Mouse (Mus musculus): ENCODE results near the gene Adgrg1.

Gene Adgrg1

GRCm38 (mm10) chr8:95041883-95042784 lies 67.6 kb downstream of the Adgrg1 start:
- DNase-seq, result no peak

- no peak for DNase-seq
Measured at GRCm38 (mm10) chr8:95044811-95045210, 70.3 kb downstream of the Adgrg1 start.

GRCm38 (mm10) chr8:95046982-95047381 lies 72.4 kb downstream of the Adgrg1 start:
- DNase-seq, result no peak

- DNase-seq, result no peak
Measured at GRCm38 (mm10) chr8:95047884-95048680, 73.5 kb downstream of the Adgrg1 start.

GRCm38 (mm10) chr8:95049636-95050035 lies 75.1 kb downstream of the Adgrg1 start:
- DNase-seq, result no peak

- DNase-seq, result no peak
Measured at GRCm38 (mm10) chr8:95054438-95054837, 79.9 kb downstream of the Adgrg1 start.

GRCm38 (mm10) chr8:95054927-95055510 lies 80.5 kb downstream of the Adgrg1 start, which contains the start of gene Drc7:
TSS of gene Drc7 (plus strand) at chr8:95055103.
- DNase-seq, result no peak

- peak in 1 of 2 experiments; percentile 20 for DNase-seq
Measured at GRCm38 (mm10) chr8:95056414-95056813, 81.9 kb downstream of the Adgrg1 start.

GRCm38 (mm10) chr8:95058661-95059060 lies 84.1 kb downstream of the Adgrg1 start:
- DNase-seq, result no peak

- DNase-seq, result no peak
Measured at GRCm38 (mm10) chr8:95059812-95060533, 85.4 kb downstream of the Adgrg1 start.
